In the genomic region with DNA sequence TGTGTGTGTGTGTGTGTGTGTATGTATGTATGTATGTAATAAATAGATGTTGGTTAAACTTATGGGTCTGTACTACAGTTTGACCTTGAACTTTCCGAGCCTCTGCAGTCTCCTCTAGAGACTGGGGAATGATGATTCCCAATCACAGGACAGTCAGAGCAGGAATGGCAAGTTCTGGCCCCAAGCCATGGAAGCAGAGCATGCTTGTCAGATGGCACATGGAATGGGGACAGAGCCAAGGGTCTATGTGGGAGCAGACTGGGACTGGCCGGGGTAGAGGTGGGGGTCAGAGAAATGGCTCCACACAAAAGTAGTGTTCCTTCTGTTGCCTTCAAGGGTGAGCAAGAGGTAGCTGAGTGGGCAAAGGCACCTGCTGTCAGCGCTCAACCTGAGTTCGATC, we compare ENCODE assay signal across 25 mouse cellular contexts. TPM values are rescaled to one million over a fixed set of nuclear protein-coding genes. Genes with fewer than 3 reads are reported as not detected.
A peak's percentile ranks its signal among the peaks of the same experiment; 100 is the strongest.
DNase-seq lines count a peak whose midpoint lies in the region; ATAC-seq and TF ChIP-seq lines count a peak whose summit lies in the region.
"Had no signal": no experiment of that assay in that cellular context is flagged by ENCODE, and none has a peak within 500 bp of the region (broad histone marks: within the 10 kb centered on the region; RNA-seq: fewer than 3 reads in every experiment).

No protein-coding gene starts in this region.

- DNase-seq in cerebellum, postnatal 14 days: peak; percentile 68 to 84
- no peak for DNase-seq in cerebellum, adult 11-12 months
- DNase-seq in hindbrain, postnatal 0 days (ENCODE audit: low spot score): peak; percentile 56
- peak; percentile 80 for DNase-seq in midbrain, embryonic 11.5 days (ENCODE audit: low spot score, missing footprints)
- DNase-seq in midbrain, embryonic 10.5 days (ENCODE audit: low spot score): no peak
- DNase-seq: adrenal gland, adult 2 months; adrenal gland, postnatal 10 days; adrenal gland, postnatal 25 days; cerebellum, adult 11 months; cerebellum, adult 2 months; cerebellum, adult 9-10 months; embryo, embryonic 11 days had no signal

- no peaks in the 10 kb centered on the region for H3K4me1 ChIP-seq in hindbrain, postnatal 0 days (ENCODE audit: insufficient read depth, low read length)
- peaks cover 19% of the 10 kb centered on the region for H3K4me1 ChIP-seq in hindbrain, embryonic 12.5 days
- peaks cover 2% of the 10 kb centered on the region for H3K4me1 ChIP-seq in midbrain, embryonic 11.5 days (ENCODE audit: control insufficient read depth, insufficient read depth, low read length)
- H3K4me1 ChIP-seq in midbrain, embryonic 10.5 days: peaks cover 16% of the 10 kb centered on the region

- no peak for TF ChIP-seq CTCF in hindbrain, postnatal 0 days (IDR thresholded peaks at IDR 0.05; ENCODE audit: low read depth)

- no peaks in the 10 kb centered on the region for H3K27me3 ChIP-seq in hindbrain, postnatal 0 days (ENCODE audit: insufficient read depth, low read length)
- H3K27me3 ChIP-seq in hindbrain, embryonic 12.5 days: no peaks in the 10 kb centered on the region
- no peaks in the 10 kb centered on the region for H3K27me3 ChIP-seq in midbrain, embryonic 11.5 days (ENCODE audit: control insufficient read depth, insufficient read depth, low read length)
- H3K27me3 ChIP-seq in midbrain, embryonic 10.5 days (ENCODE audit: low read depth, poor library complexity, severe bottlenecking): peaks cover 8% of the 10 kb centered on the region; the same call in 1 of the 2 replicates
- H3K27me3 ChIP-seq: embryonic facial prominence, embryonic 13.5 days; embryonic facial prominence, embryonic 15.5 days; forebrain, embryonic 12.5 days had no signal

- no peak for ATAC-seq in hindbrain, postnatal 0 days
- no peak for ATAC-seq in hindbrain, embryonic 12.5 days (ENCODE audit: low FRiP score)
- ATAC-seq in midbrain, embryonic 11.5 days (ENCODE audit: low FRiP score): no peak
- ATAC-seq: forebrain, embryonic 14.5 days; forebrain, embryonic 16.5 days had no signal

- no peak overlapping the region for H3K9ac ChIP-seq in hindbrain, postnatal 0 days (replicated peaks; ENCODE audit: low read length)
- no peak overlapping the region for H3K9ac ChIP-seq in hindbrain, embryonic 12.5 days
- no peak overlapping the region for H3K9ac ChIP-seq in midbrain, embryonic 11.5 days (ENCODE audit: low read length)
- H3K9ac ChIP-seq: embryonic facial prominence, embryonic 13.5 days; embryonic facial prominence, embryonic 15.5 days; forebrain, embryonic 12.5 days had no signal

- no peaks in the 10 kb centered on the region for H3K36me3 ChIP-seq in hindbrain, postnatal 0 days (ENCODE audit: insufficient read depth, low read length)
- no peaks in the 10 kb centered on the region for H3K36me3 ChIP-seq in hindbrain, embryonic 12.5 days
- H3K36me3 ChIP-seq in midbrain, embryonic 11.5 days (ENCODE audit: control insufficient read depth, insufficient read depth, low read length): no peaks in the 10 kb centered on the region
- H3K36me3 ChIP-seq in midbrain, embryonic 10.5 days: no peaks in the 10 kb centered on the region
- H3K36me3 ChIP-seq: embryonic facial prominence, embryonic 13.5 days; embryonic facial prominence, embryonic 15.5 days; forebrain, embryonic 10.5 days; forebrain, embryonic 12.5 days had no signal

- 64% methylated on average over 4 of the region's 4 CpGs for WGBS in hindbrain, postnatal 0 days
- 89% methylated on average over 4 of the region's 4 CpGs for WGBS in hindbrain, embryonic 12.5 days
- WGBS in midbrain, embryonic 11.5 days: 95% methylated on average over 4 of the region's 4 CpGs
- WGBS in midbrain, embryonic 10.5 days: 92% methylated on average over 4 of the region's 4 CpGs

- no peak overlapping the region for H3K4me3 ChIP-seq in hindbrain, postnatal 0 days (ENCODE audit: low read length)
- H3K4me3 ChIP-seq in hindbrain, embryonic 12.5 days: no peak overlapping the region
- no peak overlapping the region for H3K4me3 ChIP-seq in midbrain, embryonic 11.5 days (ENCODE audit: low read depth, low read length)
- no peak overlapping the region for H3K4me3 ChIP-seq in midbrain, embryonic 10.5 days
- H3K4me3 ChIP-seq: embryonic facial prominence, embryonic 13.5 days; embryonic facial prominence, embryonic 15.5 days; erythroblast, embryonic 14.5 days; forebrain, embryonic 10.5 days; forebrain, embryonic 12.5 days had no signal

- H3K9me3 ChIP-seq in hindbrain, postnatal 0 days (ENCODE audit: low read length): no peaks in the 10 kb centered on the region
- H3K9me3 ChIP-seq in hindbrain, embryonic 12.5 days (replicated peaks): no peaks in the 10 kb centered on the region
- no peaks in the 10 kb centered on the region for H3K9me3 ChIP-seq in midbrain, embryonic 11.5 days (ENCODE audit: control insufficient read depth, low read length)
- no peaks in the 10 kb centered on the region for H3K9me3 ChIP-seq in midbrain, embryonic 10.5 days (replicated peaks)
- H3K9me3 ChIP-seq: embryonic facial prominence, embryonic 13.5 days; embryonic facial prominence, embryonic 15.5 days; forebrain, embryonic 10.5 days; forebrain, embryonic 12.5 days had no signal

- H3K27ac ChIP-seq in hindbrain, postnatal 0 days: no peak overlapping the region
- no peak overlapping the region for H3K27ac ChIP-seq in hindbrain, embryonic 12.5 days
- no peak overlapping the region for H3K27ac ChIP-seq in midbrain, embryonic 11.5 days (ENCODE audit: low read depth, low read length)
- no peak overlapping the region for H3K27ac ChIP-seq in midbrain, embryonic 10.5 days (replicated peaks)
- H3K27ac ChIP-seq: embryonic facial prominence, embryonic 13.5 days; embryonic facial prominence, embryonic 15.5 days; forebrain, embryonic 10.5 days; forebrain, embryonic 12.5 days had no signal

- no peak overlapping the region for H3K4me2 ChIP-seq in hindbrain, postnatal 0 days (ENCODE audit: low read depth, low read length)
- H3K4me2 ChIP-seq in hindbrain, embryonic 12.5 days (replicated peaks): no peak overlapping the region
- no peak overlapping the region for H3K4me2 ChIP-seq in midbrain, embryonic 11.5 days
- H3K4me2 ChIP-seq: embryonic facial prominence, embryonic 13.5 days; embryonic facial prominence, embryonic 15.5 days; forebrain, embryonic 12.5 days had no signal

RNA-seq across cellular contexts. Expression of gene Edn2, which starts 7.3 kb away (rescaled TPM):
- 0.94 TPM in 1 of 2 replicates, not detected in the other for total RNA-seq in hindbrain, postnatal 0 days (2014; rRNA removed)
- 0.25 and 0.32 TPM in 2 replicates for polyA plus RNA-seq in hindbrain, postnatal 0 days (2015; fragmentation: Nextera tagmentation; extraction: Ambion mirVana)
- polyA plus RNA-seq in hindbrain, embryonic 12.5 days (2016; fragmentation: Nextera tagmentation; extraction: Ambion mirVana): not detected in 2 replicates
- polyA plus RNA-seq in midbrain, embryonic 11.5 days (2014; fragmentation: Nextera tagmentation; extraction: Ambion mirVana): not detected in 2 replicates
- polyA plus RNA-seq in midbrain, embryonic 10.5 days (2016; fragmentation: Nextera tagmentation; extraction: Ambion mirVana): not detected in 2 replicates
- total RNA-seq: adrenal gland, adult 2 months; adrenal gland, postnatal 10 days; adrenal gland, postnatal 25 days; adrenal gland, postnatal 4 days; common myeloid progenitor, adult 5-6 weeks; MEL had no signal
- polyA plus RNA-seq: adrenal gland, adult 2 months; brain, embryonic 14.5 days; C2C12; erythroblast, embryonic 14.5 days; forebrain, embryonic 10.5 days; forebrain, embryonic 12.5 days had no signal

Comparison
In these comparisons a context has a peak if more than half of its experiments do, and no peak if none do; other contexts are left out.
1. DNase-seq: peak in cerebellum, postnatal 14 days (2 of 2), hindbrain, postnatal 0 days (single experiment) and midbrain, embryonic 11.5 days (single experiment); none in cerebellum, adult 11-12 months (single experiment) and midbrain, embryonic 10.5 days (single experiment).